Mouse (Mus musculus) spleen, adult 2 months (tissue): ENCODE measurements around the gene Colgalt1.

Experiments used
- CTCF ChIP-seq: fragments of 200-500 bp; IDR thresholded peaks from 2 replicates; pipeline ENCODE4 v1.5.1; 2011; ENCODE audit warnings: mild to moderate bottlenecking, inconsistent platforms; ENCODE audit not compliant: insufficient read depth, insufficient read length, insufficient replicate concordance; ENCODE audit errors: extremely low read depth
- POLR2A ChIP-seq: fragments of 200-500 bp; IDR thresholded peaks from 2 replicates; pipeline ENCODE4 v1.6.1; 2011; ENCODE audit warnings: low read depth, low read length, inconsistent platforms

DNA sequence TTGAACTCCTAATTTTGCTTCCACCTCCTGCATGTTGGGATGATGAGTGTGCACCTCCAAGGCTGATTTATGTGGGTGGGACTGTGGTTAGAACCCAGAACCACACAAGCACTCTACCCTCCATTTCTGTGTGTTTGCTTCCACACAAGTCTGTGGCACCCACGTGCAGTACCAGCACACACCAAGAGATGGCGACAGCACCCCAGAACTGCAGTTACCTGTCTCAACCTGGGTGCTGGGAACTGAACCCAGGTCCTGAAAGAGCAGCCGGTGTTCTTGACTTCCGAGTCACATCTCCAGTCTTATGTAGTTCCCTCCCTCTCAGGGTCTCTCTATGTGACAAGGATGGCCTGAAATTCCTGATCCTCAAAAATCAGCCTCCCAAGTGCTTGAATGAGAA, 46.8 kb upstream of the Colgalt1 start:
- TF ChIP-seq CTCF: no peak
- TF ChIP-seq POLR2A: no peak
